Mouse (Mus musculus) CH12.LX (cell line): ENCODE measurements at regions not wholly inside any gene's neighbourhood (a gene's known extent, or its start where the extent isn't known, plus 50 kb on each side); places are given as distances from the start of the nearest gene placed in this dataset.

Source experiments
- CTCF ChIP-seq, 2 experiments: IDR thresholded peaks in 1 of 2; conservative IDR thresholded peaks in 1 of 2; 2 replicates each; pipeline ENCODE4 v1.5.1; 2011 to 2012; ENCODE audit warnings: low read depth in 2 of 2, low read length in 2 of 2, improper control_type of control experiment in 1 of 2, inconsistent platforms in 1 of 2, mild to moderate bottlenecking in 1 of 2, moderate library complexity in 1 of 2
- EP300 ChIP-seq: IDR thresholded peaks from 2 replicates; pipeline ENCODE4 v1.6.1; 2011; ENCODE audit warnings: low read length, improper control_type of control experiment
- ETS1 ChIP-seq: conservative IDR thresholded peaks from 2 replicates; pipeline ENCODE4 v1.6.1; 2012; ENCODE audit warnings: low read depth, mild to moderate bottlenecking, inconsistent platforms, low read length, improper control_type of control experiment, moderate library complexity
- JUN ChIP-seq: IDR thresholded peaks from 2 replicates; pipeline ENCODE4 v1.6.1; 2011; ENCODE audit warnings: low read depth, mild to moderate bottlenecking, low read length, improper control_type of control experiment, moderate library complexity; ENCODE audit not compliant: insufficient read depth
- MEF2A ChIP-seq: IDR thresholded peaks from 2 replicates; pipeline ENCODE4 v1.6.1; 2014; ENCODE audit warnings: low read depth, mild to moderate bottlenecking, inconsistent platforms, low read length, improper control_type of control experiment, borderline replicate concordance
- POLR2A ChIP-seq: IDR thresholded peaks from 2 replicates; pipeline ENCODE4 v1.6.1; 2011; ENCODE audit warnings: low read depth, mild to moderate bottlenecking, improper control_type of control experiment, low read length
- RAD21 ChIP-seq: IDR thresholded peaks from 2 replicates; pipeline ENCODE4 v1.6.1; 2011; ENCODE audit warnings: low read depth, mild to moderate bottlenecking, low read length, improper control_type of control experiment, moderate library complexity
- ZNF384 ChIP-seq: IDR thresholded peaks from 2 replicates; pipeline ENCODE4 v1.6.1; 2012; ENCODE audit warnings: low read depth, low read length, improper control_type of control experiment, inconsistent platforms

GRCm38 (mm10) chr2:94241301-94242050, 83.7 kb upstream of the Hsd17b12 start:
- TF ChIP-seq CTCF (conservative IDR thresholded peaks at IDR 0.05 in 1 of 2, IDR thresholded peaks at IDR 0.05 in 1 of 2; ENCODE audit: low read depth in 2 of 2, low read length in 2 of 2), result no peak
- no peak for TF ChIP-seq MEF2A
- no peak for TF ChIP-seq ZNF384
- TF ChIP-seq POLR2A, result no peak
- no peak for TF ChIP-seq JUN
- TF ChIP-seq RAD21, result no peak
- no peak for TF ChIP-seq EP300
- no peak for TF ChIP-seq ETS1
